Mouse (Mus musculus): ENCODE measurements around the gene Fam118a.

- TF ChIP-seq CTCF (IDR thresholded peaks at IDR 0.05; ENCODE audit: control insufficient read depth, insufficient read depth, insufficient read length), result no peak
- no peak for TF ChIP-seq CEBPB (IDR thresholded peaks at IDR 0.05; ENCODE audit: low read depth)
- no peak for TF ChIP-seq MYOD1 (IDR thresholded peaks at IDR 0.05; ENCODE audit: control insufficient read depth, insufficient read length, low read depth)
- no peak for TF ChIP-seq MYOG (IDR thresholded peaks at IDR 0.05; ENCODE audit: control insufficient read depth, extremely low read depth, insufficient read length)
- TF ChIP-seq MAX (IDR thresholded peaks at IDR 0.05), result no peak
- TF ChIP-seq FOSL1 (IDR thresholded peaks at IDR 0.05; ENCODE audit: insufficient read depth, low read length, poor library complexity, severe bottlenecking), result no peak
Observed at GRCm38 (mm10) chr15:85063421-85063820, 34.7 kb downstream of the Fam118a start.
